Mouse (Mus musculus) layer of hippocampus, postnatal 14 days (tissue): ENCODE data around the gene Eif3i. TPM values are rescaled to one million over a fixed set of nuclear protein-coding genes. Genes with fewer than 3 reads are reported as not detected.

ENCODE experiments used
- DNase-seq, 2 experiments: peaks; one replicate each; pipeline ENCODE4 v3.0.0; 2021 to 2022; ENCODE audit warnings: low spot score in 2 of 2, mixed read lengths in 1 of 2
- long read RNA-seq, 2 experiments: library from polyadenylated mRNA; stranded (forward); transcript quantifications; one replicate each; pipeline ENCODE4 v2.0.0; 2021
- total RNA-seq, 2 experiments: library from RNA; stranded (reverse); gene quantifications; 2 replicates each; pipeline ENCODE4 v1.2.3; 2021

The Eif3i gene
- total RNA-seq: 100 to 1,000 TPM; 121 to 128 TPM
- long read RNA-seq, experiment 1, transcript Eif3i-201 (11 exons, 1,123 nt): major isoform, 37 of 74 reads
- long read RNA-seq, experiment 1, partial matches to known transcripts: 33 of 74 reads
- long read RNA-seq, experiment 1, other reads (novel, unspliced or antisense): 4 of 74 reads
- long read RNA-seq, experiment 2, transcript Eif3i-201 (11 exons, 1,123 nt): major isoform, 48 of 94 reads
- long read RNA-seq, experiment 2, partial matches to known transcripts: 37 of 94 reads
- long read RNA-seq, experiment 2, other reads (novel, unspliced or antisense): 9 of 94 reads

DNA sequence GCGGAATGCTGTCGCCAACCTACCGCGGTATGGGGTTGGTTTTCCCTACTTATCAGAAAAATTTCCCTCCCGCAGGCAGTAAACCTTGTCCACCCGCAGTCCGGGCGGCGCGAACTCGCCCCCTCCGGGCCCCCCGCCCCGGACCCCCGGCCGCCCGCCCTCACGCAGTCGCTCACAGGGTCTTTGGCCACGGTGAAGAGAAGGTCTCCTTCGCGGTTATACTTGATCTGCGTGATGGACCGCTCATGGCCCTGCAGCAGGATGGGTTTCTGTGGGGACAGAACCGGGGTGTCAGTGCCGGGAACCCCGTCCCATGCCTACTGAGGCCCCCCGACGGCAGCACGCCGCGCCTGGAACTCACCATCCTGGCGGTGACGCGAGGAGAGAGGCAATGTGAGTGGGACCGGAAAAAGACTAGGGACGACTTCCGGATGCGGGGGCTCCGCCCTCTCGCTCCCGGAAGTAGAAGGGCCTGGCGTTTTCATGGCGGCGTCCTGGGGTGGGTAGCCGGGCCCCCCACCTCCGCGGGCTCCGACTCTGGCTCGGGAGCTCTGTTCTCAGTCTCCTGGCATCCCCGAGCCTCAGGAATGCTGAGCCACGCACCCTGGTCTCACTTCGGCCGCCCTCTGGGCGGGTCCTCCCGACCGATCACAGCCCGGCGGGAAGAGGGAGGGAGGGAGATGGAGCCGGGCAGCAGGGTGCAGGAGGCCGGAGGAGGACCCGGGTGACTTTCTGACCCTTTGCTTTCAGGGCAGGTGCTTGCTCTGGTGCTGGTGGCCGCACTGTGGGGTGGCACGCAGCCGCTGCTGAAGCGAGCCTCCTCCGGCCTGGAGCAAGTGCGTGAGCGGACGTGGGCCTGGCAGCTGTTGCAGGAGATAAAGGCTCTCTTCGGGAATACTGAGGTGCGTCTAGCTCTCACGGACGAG lies at the start of gene Eif3i, which contains the start of gene Tmem234:
Gene Eif3i (minus strand): TSS at position 416 of the 926 bp plus-strand sequence.
Gene Tmem234 (plus strand): TSS at position 436 of the 926 bp plus-strand sequence.
- DNase-seq: peak; percentile 79 to 87

DNA sequence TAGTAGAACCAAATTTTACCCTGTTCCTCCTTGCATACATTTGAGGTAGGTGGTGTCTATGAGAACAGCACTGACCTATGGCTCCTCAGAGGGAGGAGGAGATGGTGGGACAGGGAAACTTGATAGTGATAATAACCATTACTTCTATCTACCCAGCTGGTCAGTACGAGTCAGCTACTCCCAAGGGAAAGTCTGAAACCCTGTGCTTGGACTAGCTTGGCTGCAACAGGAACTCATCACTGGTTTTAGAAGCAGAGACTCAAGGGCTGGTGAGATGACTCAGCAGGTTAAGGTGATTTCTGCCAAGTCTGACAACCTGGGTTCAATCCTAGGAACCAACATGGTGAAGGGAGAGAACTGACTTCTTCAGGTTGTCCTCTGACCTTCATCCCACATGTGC lies 48.2 kb upstream of the Eif3i start:
- DNase-seq: no peak

DNA sequence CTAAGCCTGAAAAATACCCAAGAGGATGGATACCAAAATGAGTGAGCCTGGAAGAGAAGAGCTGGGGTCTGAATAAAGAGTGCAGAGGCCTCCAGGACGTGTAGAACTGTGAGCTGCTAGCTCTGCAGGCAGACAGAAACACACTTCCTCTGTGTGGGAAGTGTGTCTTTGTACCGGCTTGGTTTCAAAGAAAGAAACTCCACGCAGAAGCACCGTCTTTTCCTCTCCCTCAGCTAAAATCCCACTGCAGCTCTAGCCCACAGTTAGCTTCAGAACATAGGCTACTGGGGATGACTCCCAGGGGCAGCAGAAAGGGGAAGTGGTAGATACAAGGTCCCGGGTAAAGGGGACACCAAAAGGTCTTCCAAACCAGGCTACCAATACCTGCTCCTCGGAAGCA lies 44.8 kb upstream of the Eif3i start:
- no peak for DNase-seq

DNA sequence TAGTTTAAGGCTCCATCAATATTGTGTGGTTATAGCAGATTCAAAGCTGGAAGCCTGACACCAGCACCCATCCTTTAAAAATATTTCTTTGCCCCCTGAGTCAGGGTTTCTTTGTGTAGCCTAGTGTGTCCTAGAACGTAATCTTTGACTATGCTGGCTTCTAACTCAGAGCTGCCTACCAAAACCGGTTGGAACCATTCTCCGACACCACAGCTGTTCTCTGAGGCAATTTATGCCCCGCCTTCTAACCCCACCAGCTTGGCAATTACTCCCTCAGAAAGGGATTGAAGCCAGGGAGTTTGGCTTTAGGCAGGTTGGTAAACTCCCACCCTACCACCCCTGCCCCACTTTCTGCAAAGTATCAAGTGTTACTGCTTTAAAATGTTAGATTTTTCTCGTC lies 41.3 kb upstream of the Eif3i start:
- DNase-seq: no peak

DNA sequence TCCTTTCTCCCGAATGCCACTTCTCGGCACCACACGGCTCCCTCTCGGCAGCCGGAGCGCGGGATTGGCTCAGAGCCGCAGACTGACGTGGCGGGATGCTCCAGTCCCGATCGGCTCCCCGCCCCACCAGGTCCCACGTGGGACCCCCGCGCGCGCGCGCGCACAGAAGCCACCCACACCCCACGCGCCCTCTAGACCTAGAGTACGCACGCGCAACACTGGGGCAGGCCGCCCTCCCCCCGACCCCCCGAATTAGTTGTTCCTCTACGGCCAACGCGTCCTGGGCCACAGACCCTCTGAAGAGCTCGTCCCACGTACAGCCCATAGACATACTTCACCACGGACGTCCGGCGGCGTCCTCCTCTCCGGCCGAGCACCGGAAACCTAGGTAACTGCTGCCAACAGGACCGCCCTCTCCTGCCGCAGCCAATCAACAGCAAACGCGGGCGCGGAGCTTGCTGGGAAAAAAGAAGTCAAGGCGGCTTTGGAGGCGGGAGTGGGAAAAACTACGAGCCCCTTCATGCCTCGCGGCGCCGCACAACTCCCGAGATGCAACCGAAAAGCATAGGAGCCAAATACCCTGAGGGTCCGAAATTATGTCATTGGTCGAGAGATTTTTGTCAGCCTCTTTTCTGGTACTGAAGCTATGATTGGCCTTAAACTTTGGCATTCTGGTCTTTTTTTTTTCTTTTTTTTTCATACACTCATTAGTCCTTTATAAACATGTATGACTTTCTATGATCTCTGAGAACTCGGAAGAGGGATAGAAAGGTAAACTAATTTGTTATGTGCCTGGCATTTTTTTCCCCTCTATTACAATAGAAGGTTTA lies 40.4 kb upstream of the Eif3i start, which contains the start of gene Txlna:
Gene Txlna (minus strand): TSS at position 428 of the 830 bp plus-strand sequence.
- DNase-seq: peak; percentile 96 to 98

DNA sequence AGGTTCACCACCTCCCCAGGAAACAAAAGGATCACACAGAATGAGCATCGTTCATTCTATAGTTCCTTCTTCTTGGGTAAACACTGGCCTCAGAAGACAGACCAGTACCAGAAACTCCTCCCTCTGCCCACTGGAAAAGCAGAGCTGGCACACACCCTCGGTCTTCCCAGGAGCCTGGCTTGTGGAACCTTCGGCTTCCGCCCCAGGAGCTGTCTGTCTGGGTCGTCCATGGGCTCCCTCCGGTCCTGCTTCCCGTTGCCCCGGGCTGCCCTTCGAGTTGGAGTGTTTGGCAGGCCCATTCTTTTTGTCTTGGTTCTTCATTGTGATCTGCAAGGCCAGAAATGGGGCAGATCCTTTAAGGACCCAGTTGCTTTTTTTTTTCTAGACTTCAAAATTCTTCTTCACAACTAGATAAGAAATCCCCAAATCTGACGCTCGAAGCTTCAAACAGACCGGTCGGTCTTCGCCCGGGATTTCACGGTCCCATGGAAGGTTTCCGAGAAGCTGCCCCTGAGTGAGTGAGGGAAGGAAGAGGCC lies 39.7 kb upstream of the Eif3i start:
- peak in 1 of 2 experiments; percentile 47 for DNase-seq

DNA sequence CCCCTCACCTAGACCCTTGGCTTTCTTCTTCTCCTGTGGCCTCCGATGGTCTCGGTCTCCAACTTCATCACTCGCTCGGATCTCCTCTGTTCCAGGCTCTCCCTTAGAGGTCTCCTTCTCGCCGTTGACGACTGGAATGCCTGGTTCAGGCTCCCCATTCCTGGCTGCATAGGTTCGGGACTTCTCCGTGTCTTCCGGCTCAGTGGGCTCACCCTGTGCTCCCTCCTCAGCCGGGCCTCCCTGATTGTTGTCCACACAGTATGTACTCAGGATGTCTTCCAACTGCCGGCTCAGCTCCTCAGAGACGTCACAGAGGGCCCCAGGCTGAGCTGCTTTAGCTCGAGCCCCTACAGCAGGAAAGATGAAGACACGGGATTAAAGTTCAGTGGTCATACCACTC lies 38.8 kb upstream of the Eif3i start:
- no peak for DNase-seq

DNA sequence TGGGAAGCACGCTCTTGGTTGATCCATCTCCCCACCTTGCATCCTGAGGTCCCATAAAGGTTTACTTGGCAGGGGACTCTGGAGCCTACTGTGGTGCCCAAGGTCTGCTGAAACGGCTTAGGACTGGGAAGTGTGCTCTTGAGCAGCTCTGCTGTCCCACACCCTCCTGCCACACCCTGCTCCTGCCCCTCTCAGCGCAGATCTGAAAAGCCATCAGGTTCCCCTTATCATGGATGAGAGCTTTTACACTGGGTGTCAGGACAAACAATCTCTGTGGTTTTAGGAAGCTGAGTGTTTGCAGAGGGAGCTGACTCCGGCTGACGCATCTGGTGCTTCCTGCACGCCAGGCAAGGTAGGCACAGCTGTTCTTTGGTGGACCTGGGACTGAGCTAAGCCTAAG lies 33.4 kb upstream of the Eif3i start:
- DNase-seq: no peak

DNA sequence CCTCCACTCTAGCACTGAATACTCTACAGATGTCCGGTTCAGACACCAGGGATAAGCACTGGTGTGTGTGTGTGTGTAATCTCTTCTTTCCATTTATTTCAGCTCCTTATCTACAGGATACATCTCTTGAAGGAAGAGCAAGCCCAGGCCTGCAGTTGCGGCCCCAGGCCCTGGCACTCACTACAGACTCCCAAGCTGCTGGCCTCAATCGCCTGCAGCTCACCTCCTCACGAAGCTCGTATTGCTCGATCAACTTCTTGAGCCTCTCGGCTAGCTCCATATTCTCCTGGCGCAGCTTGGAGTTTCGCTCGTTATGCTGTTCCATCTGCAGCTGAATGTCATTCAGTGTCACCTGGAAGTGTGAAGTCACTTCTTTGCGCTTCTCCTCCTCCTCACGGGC lies 31.4 kb upstream of the Eif3i start:
- DNase-seq: no peak

DNA sequence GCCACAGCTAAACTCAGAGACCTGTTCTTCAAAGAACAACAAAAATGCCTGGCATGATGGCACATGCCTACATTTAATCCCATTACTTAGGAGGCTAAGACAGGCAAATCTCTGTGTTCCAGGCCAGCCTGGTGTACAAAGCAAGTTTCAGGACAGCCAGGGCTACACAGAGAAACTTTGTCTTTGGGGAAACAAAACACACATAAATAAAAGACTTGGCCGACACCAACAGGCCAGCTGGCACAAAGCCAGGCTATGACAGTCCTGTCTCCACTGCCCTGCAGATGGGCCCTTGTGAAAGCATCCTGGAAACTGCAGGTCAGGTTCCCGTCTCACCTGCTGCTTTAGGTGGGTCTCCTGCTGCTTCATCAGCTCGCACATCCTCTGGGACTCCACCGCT lies 30.5 kb upstream of the Eif3i start:
- DNase-seq: no peak

DNA sequence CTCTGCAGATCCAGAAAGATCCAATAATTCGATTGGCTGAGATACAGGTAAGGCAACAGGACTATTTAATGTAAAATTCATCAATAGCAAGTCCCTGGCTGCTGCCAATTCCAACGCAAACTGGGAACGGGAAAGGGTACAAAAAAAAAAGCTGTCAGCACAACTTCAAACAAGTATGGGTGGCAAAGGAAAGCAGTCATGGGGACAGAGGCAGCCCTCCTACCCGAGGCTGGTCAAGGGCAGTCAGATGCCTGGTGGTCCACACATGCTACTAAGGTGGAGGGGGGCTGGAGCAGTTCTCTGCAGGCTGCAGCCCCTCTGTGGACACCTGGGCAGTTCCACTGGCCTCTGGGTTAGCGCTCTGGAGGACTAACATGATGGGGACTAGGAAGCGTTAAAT lies 25.6 kb upstream of the Eif3i start:
- no peak for DNase-seq

DNA sequence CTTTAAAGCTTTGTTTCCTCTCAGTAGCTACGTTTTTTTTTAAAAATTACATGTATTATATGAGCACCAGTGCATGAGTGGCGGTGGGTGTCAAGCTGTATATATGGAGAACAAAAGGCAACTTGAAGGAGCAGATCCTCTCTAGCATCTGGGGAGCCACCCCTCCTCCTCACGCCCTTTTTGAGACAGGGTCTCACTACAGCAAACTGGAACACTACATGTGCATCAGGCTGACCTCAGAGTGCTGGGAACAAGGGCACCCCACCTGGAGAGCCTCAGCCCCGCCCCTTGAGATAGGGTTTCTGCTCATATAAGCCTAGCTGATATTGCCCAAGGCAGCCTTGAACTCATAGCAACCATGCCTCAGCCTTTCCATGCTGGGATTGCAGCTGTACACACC lies 25.0 kb upstream of the Eif3i start:
- no peak for DNase-seq

DNA sequence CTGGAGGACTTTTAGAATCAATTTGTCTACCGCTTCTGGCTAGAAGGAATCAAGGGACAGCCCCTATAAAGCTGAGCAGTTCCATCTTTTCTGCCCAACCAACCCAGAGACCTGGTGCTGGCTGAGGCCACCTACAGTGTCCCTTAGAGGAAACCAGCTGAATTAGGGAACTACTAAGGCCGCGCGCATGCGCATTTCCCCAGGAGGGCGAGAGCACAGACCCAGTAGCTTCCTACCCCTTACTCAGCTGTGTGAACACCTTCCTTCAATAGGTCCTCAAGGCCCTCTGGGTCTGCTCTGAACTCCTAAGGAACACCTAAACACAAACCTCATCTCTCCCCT lies 24.6 kb upstream of the Eif3i start:
- DNase-seq: peak; percentile 60 to 74

DNA sequence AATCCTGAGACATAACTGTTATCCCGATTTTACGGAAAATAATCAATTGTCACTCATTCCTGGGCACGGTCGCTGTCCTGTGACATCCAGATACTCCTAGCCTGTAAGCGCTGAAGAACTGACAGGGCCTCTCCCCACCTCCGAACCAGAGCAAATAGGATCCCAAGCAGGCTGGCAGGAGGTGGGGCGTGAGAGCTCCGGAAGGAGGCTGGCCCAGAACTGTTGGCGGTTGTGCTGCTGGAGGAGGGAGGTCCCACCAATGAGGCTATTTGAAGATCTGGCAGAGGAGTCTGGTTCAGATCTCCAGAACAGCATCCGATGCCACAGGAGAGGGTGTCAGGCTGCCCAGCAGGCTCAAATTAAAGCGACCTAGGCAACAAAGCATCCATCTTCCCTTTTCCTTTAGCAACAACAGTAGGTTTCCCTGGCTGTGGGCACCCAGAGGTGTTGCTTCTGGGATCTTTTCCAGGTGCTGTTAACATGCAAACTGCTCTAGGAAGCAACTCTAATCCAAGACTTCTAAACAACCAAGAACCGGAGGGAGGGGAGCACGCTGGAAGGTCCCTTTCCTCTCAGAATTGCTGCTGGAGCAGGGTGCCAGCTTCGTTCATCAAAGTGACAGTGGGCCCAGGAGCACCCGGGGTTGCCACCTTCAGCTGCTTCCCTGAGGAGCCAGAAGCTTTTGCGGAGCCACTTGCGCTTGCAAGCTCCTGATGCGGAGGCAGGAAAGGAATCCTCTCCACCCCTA lies 24.0 kb upstream of the Eif3i start:
- DNase-seq: peak; percentile 86 to 94

DNA sequence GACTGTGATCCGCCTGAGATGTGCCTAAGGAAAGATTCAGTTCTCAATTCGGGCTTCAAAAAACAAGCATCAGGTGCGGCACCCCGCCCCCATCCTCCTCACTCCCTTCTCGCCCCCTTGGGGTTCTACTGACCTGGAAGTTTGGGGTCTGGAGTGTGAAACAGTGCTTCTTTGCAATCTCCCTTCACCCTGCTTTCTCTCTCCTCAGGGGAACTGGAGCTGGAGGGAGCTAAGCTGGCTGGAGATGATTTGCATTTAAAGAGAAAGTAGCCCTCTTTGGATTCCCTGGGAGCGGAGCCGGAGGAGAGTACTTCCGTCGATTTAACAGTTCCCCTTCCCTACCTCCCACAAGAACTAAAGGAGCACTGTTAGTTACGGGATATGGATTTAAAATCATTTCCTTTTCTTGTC lies 23.2 kb upstream of the Eif3i start, which contains the start of gene Ccdc28b:
Gene Ccdc28b (minus strand): TSS at position 267 of the 411 bp plus-strand sequence.
- peak; percentile 70 to 75 for DNase-seq

DNA sequence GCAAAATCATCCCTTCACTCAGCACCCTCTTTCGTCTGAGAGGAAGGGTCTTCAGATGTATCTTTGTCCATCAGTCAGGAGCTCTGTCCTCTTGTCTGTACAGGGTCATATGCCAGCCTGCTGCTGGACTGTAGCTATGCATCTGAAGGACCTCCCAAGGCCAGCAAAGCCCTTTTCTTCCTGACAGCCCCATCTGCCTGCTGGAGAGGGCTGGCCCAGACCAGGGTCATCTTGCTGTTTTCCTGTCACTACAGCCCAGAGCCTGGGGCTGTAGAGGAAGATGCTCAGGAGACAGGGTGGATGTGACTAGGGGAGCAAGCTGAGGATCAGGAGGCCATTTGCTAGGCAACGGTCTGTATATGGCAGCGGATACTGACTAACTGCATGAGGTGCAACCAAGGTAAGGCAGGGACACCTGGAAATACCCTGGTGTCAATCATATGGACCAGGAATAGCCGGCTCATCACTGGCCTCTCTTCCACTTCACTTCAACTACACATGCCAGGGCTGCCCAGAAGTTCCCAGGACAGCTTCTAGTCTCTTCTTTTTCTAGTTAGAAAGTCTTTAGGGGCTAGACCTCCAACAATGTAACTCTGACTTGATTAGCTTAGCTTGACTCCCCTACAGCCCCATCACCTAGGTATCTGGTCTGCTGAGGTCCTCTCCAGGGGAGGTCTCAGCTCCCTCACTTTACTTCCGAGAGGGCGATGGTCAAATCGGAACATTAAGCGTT lies 22.5 kb upstream of the Eif3i start:
- no peak for DNase-seq

DNA sequence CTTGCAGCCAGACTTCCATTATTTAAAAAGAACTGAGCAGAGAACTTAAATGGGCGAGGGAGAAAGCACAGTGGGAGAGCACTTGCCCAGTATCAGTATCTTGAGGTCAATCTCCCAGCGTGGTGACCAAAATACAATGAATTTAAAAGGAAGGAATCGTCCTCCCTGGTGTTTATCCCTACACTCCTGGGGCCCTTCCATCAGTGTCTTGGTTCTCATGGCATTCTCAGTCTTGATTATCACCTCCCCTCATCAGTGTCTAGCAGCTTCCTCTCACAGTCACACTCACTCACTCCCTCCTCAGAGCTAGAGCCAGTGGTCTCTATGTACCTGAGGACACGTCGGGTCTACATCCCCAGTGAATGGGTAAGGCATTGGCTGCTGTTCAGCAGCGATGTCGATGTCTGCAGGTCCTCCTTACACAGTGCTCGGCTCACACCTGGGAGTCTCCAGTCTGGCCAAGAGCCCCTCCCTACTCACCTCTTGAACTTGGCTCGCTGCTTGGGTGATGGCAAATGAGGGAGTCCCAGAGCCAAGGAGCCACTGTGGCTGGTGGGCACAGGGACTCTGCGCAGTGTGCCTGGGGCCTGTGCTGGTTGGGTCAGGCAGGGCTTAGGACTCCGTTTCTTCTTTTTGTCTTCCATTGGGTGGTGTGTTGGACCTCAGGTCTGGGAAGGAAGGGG lies 21.8 kb upstream of the Eif3i start:
- DNase-seq: no peak

DNA sequence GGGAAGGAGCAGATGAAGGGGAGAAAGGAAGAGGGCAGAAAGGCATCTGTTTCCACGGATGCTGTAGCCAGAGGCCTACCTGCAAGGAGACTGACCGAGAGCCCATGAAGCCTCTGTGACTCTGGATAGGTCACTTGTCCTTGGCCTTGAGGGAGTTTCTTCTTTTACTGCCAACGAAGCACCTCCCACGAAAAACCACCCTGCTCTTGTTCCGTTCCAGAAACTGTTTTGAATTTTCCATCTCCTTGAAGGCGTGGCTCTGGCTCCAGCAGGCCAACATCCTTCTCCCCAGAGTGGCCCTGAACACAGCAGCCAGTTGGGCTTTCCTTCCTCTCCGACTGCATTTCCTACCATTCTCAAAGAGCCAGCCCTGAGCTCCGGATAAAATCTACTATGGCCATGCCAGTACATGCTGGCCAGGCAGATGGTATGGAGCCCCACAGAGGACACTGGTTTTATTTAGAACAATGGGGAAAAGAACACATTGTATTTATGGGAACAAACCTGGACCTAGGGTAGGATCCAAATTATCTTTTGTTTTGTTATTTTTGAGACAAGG lies 20.9 kb upstream of the Eif3i start:
- no peak for DNase-seq
